Mouse (Mus musculus) forebrain, embryonic 13.5 days (tissue): ENCODE results near the gene Npat. TPM values are rescaled to one million over a fixed set of nuclear protein-coding genes. Genes with fewer than 3 reads are reported as not detected.

Experiments
- polyA plus RNA-seq: library from polyadenylated mRNA; unstranded; fragments of >200 nt; fragmentation: Nextera tagmentation; extraction: Ambion mirVana; gene quantifications from 2 replicates; pipeline ENCODE4 v1.2.1, GENCODE M21; 2015

Gene Npat
- polyA plus RNA-seq, 1 experiment from 2014 or later: 13.6 TPM

Other genes with a start within 250 kb of the Npat start
- gene Exph5, start 235.4 kb upstream of the Npat start, polyA plus RNA-seq: 0.10 TPM in 1 of 2 replicates, not detected in the other
- 4.3 and 4.9 TPM in 2 replicates for gene Kdelc2, start 153.0 kb upstream of the Npat start, polyA plus RNA-seq
- 0.13 TPM in 2 replicates for gene 4930550C14Rik, start 134.7 kb upstream of the Npat start, polyA plus RNA-seq
- gene Atm, start 307 bp upstream of the Npat start, polyA plus RNA-seq: 16.1 and 19.5 TPM in 2 replicates
- gene Acat1, start 73.3 kb downstream of the Npat start, polyA plus RNA-seq: 124 and 132 TPM in 2 replicates
- gene Cul5, start 133.0 kb downstream of the Npat start, polyA plus RNA-seq: 42.6 and 44.2 TPM in 2 replicates
- gene Rab39, start 169.2 kb downstream of the Npat start, polyA plus RNA-seq: 3.1 and 4.2 TPM in 2 replicates
- 5.4 and 6.1 TPM in 2 replicates for gene Slc35f2, start 234.5 kb downstream of the Npat start, polyA plus RNA-seq